Mouse (Mus musculus) cerebellum, postnatal 10 days (tissue): ENCODE data around the gene Kctd13.
"Not testable (repeated sequence)": the region's sequence is repeated elsewhere in the genome, so short reads cannot be mapped to it uniquely, and the experiment has no call there.

Experiments used
- DNase-seq, 2 experiments: peaks; one replicate each; pipeline ENCODE4 v3.0.0; 2021; ENCODE audit warnings: mixed read lengths in 2 of 2

Gene Kctd13

GRCm38 (mm10) chr7:126928384-126929037 is at the start of gene Kctd13:
Kctd13 (plus strand) TSS chr7:126928879.
- DNase-seq, result peak; percentile 95 to 97

- no peak for DNase-seq
Measured at GRCm38 (mm10) chr7:126881040-126881439, 47.6 kb upstream of the Kctd13 start.

DNA sequence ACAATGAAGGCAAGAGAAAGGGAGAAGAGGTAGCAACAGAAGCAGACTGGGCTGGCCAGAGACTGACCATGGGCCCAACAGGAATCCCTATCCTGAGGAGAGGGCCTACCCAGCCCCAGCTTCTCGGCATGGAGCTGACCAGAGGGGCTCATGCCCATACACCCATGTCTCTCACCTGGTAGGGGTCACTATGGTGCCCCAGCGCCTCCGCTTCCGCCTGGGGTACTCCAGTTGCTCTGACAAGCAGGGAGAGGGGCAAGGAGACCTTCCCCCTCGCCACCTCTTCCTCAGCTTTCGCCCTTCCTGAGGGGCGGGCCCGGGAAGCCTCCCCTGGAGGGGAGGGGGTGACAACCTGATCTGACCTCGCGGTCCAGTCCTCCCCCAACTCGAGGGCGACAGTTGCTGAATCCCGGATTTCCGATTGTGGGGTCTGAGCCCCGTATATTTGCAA is 44.9 kb upstream of the Kctd13 start:
- DNase-seq, result peak; percentile 49 to 53

DNA sequence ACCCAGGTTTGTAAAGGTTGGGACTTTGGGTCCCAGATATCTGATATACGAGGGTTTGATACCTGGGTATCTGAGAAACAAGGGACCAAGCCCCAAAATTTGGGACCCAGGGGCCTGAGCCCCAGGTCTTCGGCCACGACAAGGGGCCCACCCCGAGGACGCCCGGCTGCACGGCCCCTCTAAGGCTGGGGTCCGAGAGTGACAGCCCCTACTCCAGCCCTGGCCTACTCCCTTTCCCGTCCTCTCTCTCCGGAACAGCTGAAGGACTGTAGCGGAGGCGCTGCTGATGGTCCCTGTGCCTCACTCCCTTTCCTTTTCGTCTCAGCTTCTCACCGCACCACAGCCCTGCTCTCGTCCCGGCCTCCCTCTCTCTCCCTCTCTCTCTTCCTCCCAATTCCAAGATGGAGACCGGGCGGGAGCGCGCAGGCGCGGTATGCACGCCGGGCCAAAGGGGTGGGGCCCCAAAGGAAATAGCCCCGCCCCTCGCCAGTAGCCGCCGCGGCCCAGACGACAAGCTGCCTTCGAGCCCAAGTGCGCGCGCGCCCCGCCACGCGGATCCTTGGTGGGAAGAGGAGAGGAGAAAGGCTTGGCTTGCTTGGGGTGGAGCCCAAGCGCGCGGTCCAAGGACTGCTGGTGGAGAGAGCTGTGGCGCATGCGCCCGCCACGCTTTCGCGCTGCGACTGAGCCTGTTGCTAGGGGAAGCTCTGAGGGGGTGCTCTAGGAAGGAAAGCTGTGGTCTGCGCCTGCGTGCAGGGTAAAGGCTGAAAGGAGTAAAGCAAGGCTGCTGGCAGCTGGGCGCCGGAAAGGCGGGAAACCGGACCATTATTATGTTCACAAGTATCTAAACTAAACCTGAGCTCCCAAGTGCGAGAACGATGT is 44.2 kb upstream of the Kctd13 start, which contains the start of gene Taok2:
Taok2 (minus strand) TSS at position 418 of the 879 bp plus-strand sequence.
- peak; percentile 98 to 99 for DNase-seq

DNA sequence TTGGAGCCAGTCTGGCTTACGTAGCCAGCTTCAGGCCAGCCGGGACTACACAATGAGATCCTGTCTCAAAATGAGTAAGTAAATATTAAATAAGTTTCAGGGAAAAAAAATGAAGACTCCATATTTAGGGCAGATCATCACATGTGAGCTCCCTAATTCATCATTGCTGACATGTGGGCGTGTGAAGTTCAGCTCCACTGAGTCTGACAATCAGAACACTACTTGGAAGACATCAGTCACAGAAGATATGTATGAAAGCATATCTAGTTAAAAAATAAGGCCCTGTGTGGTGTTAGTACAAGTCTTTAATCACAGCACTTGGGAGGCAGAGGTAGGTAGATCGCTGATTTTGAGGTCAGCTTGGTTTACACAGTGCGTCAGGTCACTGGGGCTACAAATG is 41.4 kb upstream of the Kctd13 start:
- DNase-seq, result no peak

- DNase-seq, result no peak
Measured at GRCm38 (mm10) chr7:126888852-126889251, 39.8 kb upstream of the Kctd13 start.

GRCm38 (mm10) chr7:126896912-126897311 is 31.8 kb upstream of the Kctd13 start:
- peak; percentile 25 to 36 for DNase-seq

- peak in 1 of 2 experiments; percentile 20 for DNase-seq
Measured at GRCm38 (mm10) chr7:126897390-126898101, 31.1 kb upstream of the Kctd13 start.

- peak; percentile 100 for DNase-seq
Measured at GRCm38 (mm10) chr7:126898102-126898990, 30.3 kb upstream of the Kctd13 start.

- DNase-seq, result not testable (repeated sequence)
Measured at GRCm38 (mm10) chr7:126899781-126900180, 28.9 kb upstream of the Kctd13 start.

- DNase-seq, result no peak
Measured at GRCm38 (mm10) chr7:126905590-126905989, 23.1 kb upstream of the Kctd13 start.

- no peak for DNase-seq
Measured at GRCm38 (mm10) chr7:126914844-126915243, 13.8 kb upstream of the Kctd13 start.

DNA sequence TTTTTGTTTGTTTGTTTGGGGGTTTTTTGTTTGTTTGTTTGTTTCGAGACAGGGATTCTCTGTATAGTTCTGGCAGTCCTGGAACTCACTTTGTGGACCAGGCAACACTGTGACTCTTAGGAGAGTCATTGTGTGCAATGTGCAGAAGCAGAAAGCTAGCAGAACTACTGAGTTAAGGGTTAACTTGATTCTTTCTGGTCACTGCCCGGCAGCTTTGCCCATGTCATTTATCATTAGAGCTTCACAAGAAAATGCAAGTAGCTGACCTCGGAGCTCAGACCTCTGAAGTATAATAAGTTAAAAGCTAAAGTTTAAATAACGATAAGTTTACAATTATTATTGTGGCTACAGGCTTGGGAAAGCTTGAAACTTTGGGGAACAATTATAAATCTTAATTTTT is 10.3 kb upstream of the Kctd13 start:
- not testable (repeated sequence) for DNase-seq

- DNase-seq, result no peak
Measured at GRCm38 (mm10) chr7:126919973-126920372, 8.7 kb upstream of the Kctd13 start.

GRCm38 (mm10) chr7:126921563-126921962 is 7.1 kb upstream of the Kctd13 start:
- DNase-seq, result no peak

- peak; percentile 28 to 47 for DNase-seq
Measured at GRCm38 (mm10) chr7:126922624-126923060, 6.0 kb upstream of the Kctd13 start, which contains the start of gene Tmem219. Tmem219 (minus strand) TSS chr7:126922917.

DNA sequence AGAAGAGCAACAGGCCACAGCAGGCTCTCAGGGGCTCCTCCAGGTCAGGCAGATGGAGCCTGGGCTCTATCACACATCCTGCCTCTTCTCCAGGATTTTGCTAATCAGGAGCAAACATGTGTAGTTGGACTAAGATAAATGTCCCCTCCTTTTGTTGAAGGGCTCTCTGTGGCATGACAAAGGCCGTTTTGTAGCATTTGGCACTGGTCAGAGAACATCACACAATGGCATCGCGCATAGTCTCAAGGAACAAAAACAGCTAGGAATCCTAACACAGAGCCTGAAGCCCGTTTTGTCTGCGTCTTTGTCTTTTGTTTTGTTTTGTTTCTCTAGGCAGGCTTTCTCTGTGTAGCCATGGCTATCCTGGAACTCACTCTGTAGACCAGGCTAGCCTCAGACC is 4.7 kb upstream of the Kctd13 start:
- no peak for DNase-seq

GRCm38 (mm10) chr7:126926299-126926698 is 2.4 kb upstream of the Kctd13 start:
- no peak for DNase-seq

DNA sequence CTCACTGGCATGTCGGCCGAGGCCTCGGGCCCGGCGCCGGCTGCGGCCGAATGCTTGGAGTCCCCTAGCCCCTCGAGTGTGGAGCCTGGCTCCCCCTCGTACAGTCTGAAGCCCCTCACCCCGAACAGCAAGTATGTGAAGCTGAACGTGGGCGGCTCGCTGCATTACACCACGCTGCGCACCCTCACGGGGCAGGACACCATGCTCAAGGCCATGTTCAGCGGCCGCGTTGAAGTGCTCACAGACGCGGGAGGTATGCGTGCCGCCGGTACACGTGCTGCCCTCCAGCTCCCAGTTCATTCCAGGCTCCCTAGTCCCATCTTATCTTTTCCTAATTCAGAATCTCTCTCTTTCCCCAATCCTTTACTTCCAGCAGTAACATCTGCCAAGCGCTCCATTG is 367 bp downstream of the Kctd13 start:
- no peak for DNase-seq

GRCm38 (mm10) chr7:126932652-126933051 is 4.0 kb downstream of the Kctd13 start:
- no peak for DNase-seq

DNA sequence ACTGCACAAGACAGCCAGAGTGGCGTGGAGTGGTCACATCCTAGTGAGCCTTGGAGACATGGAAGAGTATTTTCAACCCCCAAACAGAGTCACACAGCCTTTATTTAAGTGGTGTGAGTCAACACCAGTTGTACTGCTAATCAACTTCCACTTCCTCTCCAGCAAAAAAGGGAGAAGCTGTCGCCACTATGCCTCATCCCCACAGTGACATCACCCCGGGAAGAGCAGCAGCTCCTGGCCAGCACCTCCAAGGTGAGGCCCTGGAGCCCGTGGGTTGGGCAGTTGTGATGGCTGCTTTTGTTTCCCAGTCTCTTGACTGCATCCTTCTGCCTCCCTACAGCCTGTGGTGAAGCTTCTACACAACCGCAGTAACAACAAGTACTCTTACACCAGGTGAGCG is 12.5 kb downstream of the Kctd13 start:
- DNase-seq, result no peak

DNA sequence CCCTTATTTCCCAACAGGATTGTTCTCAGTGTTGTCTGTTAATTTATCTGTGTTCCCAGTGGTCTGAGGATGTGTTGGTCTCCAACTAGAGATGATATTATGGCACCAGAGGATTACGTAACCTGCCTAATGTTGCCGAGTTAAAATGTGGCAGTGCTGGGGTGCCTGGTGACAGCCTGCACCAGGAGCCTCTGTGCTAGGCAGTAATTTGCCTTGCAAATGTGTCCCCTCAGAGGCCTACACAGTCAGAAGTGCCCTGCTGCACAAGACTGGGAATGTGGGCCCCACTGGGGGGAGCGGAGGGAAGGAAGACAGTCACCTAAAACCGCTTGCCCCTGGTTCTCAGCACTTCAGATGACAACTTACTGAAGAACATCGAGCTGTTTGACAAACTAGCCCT is 13.1 kb downstream of the Kctd13 start:
- no peak for DNase-seq
